Mouse (Mus musculus) stomach, embryonic 15.5 days (tissue): ENCODE data around the gene Egf. TPM values are rescaled to one million over a fixed set of nuclear protein-coding genes. Genes with fewer than 3 reads are reported as not detected.

ENCODE experiments used
- microRNA-seq: library from miRNA; unstranded; fragments of <30 nt; microRNA quantifications from one replicate; pipeline ENCODE4, GENCODE M21; 2016
- polyA plus RNA-seq: library from polyadenylated mRNA; unstranded; fragments of >200 nt; fragmentation: Nextera tagmentation; extraction: Ambion mirVana; gene quantifications from 2 replicates; pipeline ENCODE4 v1.2.1, GENCODE M21; 2015

Gene Egf
- polyA plus RNA-seq, 1 experiment from 2014 or later = 1.8 TPM

Small RNAs within 50 kb of the gene (microRNA-seq; reads per million reads assigned to microRNA genes)
- gene Gm24515 = not detected

Other genes starting within 250 kb of the Egf start
- gene Elovl6, start 223.0 kb downstream of the Egf start, polyA plus RNA-seq = 31.7 and 41.2 TPM in 2 replicates
- not detected in 2 replicates for gene Lrit3, start 48.7 kb upstream of the Egf start, polyA plus RNA-seq
- gene Rrh, start 67.3 kb upstream of the Egf start, polyA plus RNA-seq = 0.15 and 0.17 TPM in 2 replicates
- 84.8 and 91.7 TPM in 2 replicates for gene Gar1, start 76.1 kb upstream of the Egf start, polyA plus RNA-seq
- 72.4 and 76.5 TPM in 2 replicates for gene Cfi, start 80.6 kb upstream of the Egf start, polyA plus RNA-seq
- gene Pla2g12a, start 123.3 kb upstream of the Egf start, polyA plus RNA-seq = 72.0 and 74.6 TPM in 2 replicates
- gene Casp6, start 146.1 kb upstream of the Egf start, polyA plus RNA-seq = 105 and 115 TPM in 2 replicates
- gene Mcub, start 214.9 kb upstream of the Egf start, polyA plus RNA-seq = 4.4 and 5.1 TPM in 2 replicates